Mouse (Mus musculus) retina, embryonic 14.5 days (tissue): ENCODE results near the gene Rbm5.

Experiments used
- DNase-seq: peaks from one replicate; pipeline ENCODE4 v3.0.0-alpha.2; 2015; ENCODE audit warnings: low spot score

Gene Rbm5

DNA sequence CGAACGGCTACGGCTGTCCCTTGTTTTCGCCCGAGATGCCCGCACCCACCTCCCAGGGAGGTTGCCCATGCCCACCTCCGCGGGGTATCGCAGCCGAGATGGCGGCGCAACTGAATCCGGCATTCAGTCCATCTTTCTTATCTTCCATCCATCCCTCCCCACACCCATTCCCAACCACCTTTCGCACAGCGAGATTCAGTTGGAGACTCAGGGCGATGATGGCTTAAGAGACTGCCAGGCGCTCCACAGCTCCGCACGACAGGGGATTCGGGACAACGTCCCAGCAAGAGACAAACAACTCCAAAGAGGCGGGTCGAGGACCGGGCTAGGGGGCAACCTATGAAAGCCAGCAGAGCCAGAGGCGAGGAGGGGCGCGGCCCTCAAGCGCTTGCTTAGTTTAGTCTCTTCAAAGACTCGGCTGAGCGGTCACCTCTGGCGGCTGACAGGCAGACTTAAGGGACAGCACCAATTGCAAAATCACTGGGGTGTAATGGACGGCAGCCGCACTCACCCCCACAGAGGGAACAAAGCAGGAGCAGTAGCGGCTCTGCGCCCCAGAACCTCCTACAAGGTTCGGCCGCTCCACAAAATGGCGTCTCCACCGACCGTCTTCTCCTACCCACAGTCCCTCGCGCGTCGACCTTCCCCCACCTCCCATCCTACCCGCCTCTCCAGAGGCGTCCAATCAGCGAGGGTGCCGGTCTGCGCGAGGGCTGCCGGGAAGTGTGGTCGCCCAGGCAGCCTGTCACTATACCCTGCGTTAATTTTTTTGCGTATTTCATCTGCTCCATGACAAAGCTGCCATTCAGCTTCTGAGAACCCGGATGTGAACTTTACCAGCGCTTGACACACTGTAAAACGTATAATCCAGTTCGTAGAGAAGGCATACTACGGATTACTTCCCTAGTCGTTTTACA, at the start of gene Rbm5:
Rbm5 (minus strand) TSS at position 623 of the 917 bp plus-strand sequence.
- DNase-seq: peak; percentile 95

GRCm38 (mm10) chr9:107812132-107812531, 41.3 kb upstream of the Rbm5 start:
- no peak for DNase-seq

DNA sequence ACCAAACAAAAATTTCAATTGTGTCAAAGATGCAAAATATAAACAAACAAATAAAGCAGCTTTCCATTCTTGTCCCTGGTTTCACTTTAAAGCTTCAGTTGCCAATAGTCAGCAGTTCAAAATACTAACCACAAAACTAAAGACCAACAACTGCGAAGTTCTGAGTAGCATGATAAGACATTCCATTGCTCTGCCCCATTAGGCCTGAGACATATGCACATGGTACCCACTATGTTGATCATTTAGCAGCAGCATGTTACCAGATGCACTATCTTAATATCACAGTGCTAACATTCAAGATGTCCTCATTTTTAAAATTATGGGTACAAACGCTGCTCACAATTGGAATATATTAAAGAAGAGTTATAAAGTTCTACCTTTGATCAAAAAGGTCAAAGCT, 40.2 kb upstream of the Rbm5 start:
- DNase-seq: no peak

GRCm38 (mm10) chr9:107791714-107792113, 20.9 kb upstream of the Rbm5 start:
- DNase-seq: no peak

DNA sequence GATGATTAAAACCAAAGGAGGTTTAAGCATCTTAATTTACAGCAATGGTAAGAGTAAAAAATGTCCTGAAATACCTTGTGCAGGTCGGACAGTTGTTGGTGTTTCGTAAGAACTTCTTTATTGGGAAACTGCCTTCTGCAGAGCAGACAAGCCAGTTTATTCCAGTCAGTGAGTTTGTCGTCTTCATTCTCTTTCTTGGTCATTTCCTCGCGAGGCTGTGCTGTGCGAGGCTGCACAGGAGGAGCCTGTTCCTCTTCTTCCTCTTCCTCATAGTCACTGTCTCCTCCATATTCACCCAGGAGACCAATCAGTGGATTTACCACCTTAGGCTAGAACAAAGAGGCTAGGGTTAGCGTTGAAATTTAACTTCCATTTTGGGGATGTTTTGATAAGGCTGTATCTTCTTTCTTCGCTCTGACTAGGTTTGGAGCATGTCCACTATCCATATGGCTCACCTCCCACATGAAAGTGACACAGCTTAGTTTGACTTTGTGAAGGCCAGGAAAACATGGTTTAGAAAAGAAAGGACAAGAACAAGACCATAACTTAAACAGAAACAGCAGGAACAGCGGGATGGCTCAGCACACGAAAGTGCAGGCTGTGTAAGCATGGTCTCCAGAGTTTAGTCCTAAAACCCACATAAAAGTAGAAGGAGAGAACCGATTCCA, 11.9 kb upstream of the Rbm5 start:
- DNase-seq: no peak

DNA sequence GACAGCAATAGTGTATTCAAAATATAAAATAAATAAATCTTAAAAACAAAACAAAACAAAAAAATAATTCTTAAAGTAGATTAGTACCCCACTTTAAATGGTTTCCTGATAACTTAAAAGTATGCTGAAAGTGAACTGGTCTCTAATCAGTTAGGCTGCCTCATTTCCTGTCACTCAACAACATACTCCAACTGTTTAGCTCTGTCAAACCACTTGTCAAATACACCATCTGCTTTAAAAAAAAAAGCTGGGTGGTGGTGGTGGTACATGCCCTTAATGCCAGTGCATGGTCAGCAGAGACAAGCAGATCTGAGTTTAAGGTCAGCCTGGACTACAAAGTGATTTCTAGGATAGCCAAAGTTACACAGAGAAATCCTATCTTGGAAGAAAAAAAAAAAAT, 6.0 kb upstream of the Rbm5 start:
- DNase-seq: no peak

GRCm38 (mm10) chr9:107774411-107774810, 3.6 kb upstream of the Rbm5 start:
- no peak for DNase-seq

DNA sequence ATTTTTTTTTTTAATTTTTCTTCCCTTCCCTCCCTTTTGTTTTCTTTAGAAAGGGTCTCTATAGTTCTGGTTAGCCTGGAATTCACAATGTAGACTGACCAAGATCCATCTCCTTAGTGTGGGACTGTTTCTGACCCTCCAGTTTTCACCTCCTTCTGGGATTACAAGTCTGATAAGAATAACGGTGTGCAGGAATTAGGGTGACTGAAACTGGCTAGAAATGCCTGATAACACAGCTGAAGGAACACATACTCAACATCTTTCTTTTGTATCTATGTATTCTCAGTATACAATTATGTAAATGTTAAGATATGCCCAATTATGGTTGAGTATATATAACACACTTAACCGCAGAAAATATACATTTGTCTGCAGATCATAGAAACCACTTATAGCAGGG, 986 bp upstream of the Rbm5 start:
- DNase-seq: no peak

DNA sequence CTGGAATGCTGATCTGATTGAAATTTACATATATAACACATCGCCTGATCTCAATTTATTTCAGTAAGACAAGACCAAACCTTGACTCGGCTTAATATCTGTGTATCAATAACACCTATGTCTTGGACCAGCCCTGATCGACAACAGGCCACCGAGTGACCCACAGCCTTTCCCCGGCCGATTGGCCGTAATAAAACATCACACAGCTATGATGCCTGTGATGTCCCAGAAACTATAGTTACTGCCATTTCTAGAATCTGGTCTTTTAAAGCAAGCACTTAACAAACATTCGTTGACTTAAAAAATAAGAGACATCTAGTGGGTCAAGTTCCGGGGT, 791 bp downstream of the Rbm5 start:
- no peak for DNase-seq

GRCm38 (mm10) chr9:107769445-107770000, 1.3 kb downstream of the Rbm5 start:
- no peak for DNase-seq

GRCm38 (mm10) chr9:107768851-107769250, 1.9 kb downstream of the Rbm5 start:
- no peak for DNase-seq

GRCm38 (mm10) chr9:107759593-107759992, 11.2 kb downstream of the Rbm5 start:
- no peak for DNase-seq

- DNase-seq: no peak
These were observed 20.4 kb downstream of the Rbm5 start for GRCm38 (mm10) chr9:107750378-107750777.

- DNase-seq: no peak
These were observed 22.7 kb downstream of the Rbm5 start for GRCm38 (mm10) chr9:107748063-107748462.

DNA sequence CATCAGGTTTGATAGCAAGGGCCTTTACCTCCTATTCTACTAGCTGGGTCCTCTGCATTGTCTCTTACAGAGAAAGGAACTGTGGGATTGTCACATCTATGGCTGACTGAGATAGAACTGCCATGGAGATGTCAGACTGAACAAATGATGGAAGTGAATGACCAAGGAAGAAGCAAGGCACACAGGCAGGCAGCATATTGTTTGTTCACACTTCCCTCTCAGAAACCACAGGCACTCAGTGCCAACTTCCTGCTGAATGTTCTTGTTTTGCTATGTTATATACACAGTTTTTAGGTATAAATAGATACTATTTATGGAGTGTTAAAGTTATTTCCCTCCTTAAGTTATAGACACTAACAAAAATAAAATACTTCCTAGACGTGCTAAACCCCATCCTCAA, 23.5 kb downstream of the Rbm5 start:
- DNase-seq: no peak

DNA sequence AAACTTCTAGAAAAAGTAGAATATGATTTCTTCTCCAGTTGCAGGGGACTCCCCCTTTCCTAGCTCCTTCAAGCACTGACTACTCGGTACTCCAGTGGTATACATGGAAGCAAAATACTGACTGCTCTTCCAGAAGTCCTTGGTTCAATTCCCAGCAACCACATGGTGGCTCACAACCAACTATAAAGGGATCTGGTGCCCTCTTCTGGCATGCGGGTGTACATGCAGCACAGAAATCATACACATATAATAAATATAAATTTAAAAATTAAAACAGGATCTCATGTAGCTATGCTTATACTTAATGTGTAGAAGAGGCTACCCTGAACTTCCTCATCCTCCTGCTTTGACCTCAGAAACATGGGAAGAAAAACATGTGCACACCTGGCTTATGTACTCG, 24.1 kb downstream of the Rbm5 start:
- DNase-seq: no peak

GRCm38 (mm10) chr9:107744061-107744460, 26.7 kb downstream of the Rbm5 start:
- no peak for DNase-seq

GRCm38 (mm10) chr9:107738841-107739202, 32.0 kb downstream of the Rbm5 start:
- DNase-seq: peak; percentile 65

- DNase-seq: peak; percentile 97
These were observed 32.6 kb downstream of the Rbm5 start for GRCm38 (mm10) chr9:107738020-107738840.

DNA sequence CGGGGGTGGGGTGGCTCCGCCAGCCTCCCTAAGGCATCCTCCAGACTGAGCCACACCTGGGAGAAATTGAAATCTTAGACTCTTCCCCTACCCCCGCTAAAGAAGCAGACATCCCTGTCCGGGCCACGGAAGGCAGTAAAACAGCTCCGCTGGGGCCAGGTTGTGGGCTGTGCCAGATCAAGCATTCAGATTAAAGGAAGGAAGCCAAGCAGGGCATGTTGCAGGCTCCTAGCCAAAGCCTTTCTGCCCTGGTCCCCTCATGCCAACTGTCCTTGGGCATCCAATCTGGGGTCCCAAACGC, 34.7 kb downstream of the Rbm5 start:
- peak; percentile 38 for DNase-seq

- DNase-seq: peak; percentile 69
These were observed 35.2 kb downstream of the Rbm5 start for GRCm38 (mm10) chr9:107735356-107736184.

DNA sequence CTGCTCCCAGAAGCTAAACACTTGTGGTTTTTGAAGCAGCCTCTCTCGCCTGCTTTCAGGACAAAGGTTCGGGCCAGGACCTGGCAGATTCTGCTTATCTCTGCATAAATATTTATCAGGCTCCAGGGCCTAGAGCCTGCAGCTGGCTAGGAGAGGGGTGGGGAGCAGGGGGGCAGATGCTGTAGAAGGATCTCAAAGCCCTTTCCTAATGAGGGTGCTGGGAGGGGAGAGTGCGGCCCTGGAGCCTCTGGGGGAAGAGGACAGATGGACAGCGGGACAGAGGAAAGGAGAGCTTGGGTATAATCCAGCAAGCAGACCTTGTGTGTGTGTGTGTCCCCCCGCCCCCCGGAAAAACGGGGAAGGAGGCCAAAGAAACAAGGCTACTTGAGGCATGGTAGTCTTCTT, 36.2 kb downstream of the Rbm5 start:
- peak; percentile 56 for DNase-seq
